Mouse (Mus musculus) thymus, postnatal 36 days (tissue): ENCODE results near the gene Dynlt1c.
"Not testable (repeated sequence)": the region's sequence is repeated elsewhere in the genome, so short reads cannot be mapped to it uniquely, and the experiment has no call there.

Experiments
- DNase-seq, 2 experiments: peaks; one replicate each; pipeline ENCODE4 v3.0.0; 2022; ENCODE audit warnings: mixed read lengths in 2 of 2

Gene Dynlt1c

DNA sequence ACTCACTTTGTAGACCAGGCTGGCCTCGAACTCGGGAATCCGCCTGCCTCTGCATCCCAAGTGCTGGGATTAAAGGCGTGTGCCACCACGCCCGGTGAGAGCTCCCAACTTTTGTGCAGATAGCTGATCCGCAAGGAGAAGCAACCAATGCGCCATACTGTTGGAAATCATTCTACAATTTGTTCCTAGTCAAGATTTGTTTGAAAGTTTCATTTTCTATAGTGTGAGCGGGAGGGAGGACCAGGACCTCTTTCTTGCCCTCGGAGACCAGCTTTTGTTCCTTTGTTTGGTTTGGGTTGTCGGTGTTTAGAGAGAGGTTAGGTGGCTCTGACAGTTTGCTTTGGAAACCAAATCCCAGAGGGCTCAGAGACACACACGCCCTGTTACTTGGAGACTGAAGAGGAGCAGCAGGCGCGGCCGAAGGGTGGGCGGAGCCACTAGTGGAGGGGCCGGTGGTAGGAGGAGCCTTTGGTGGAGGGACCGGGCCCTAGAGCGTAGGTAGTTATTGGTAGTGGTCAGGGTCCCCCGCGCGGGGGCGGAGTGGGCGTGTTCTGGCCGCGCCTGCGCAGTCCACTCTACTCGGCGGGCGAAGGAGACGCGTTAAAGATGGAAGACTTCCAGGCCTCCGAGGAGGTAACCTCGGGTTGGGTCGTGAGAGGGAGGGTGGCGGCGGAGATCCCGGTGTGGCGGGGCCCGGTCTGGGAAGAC lies at the start of gene Dynlt1c:
TSS of gene Dynlt1c (plus strand) at position 468 of the 708 bp plus-strand sequence.
- DNase-seq = peak; percentile 67 to 73

- DNase-seq = not testable (repeated sequence)
These were observed 47.7 kb upstream of the Dynlt1c start for GRCm38 (mm10) chr17:6553798-6554197.

GRCm38 (mm10) chr17:6554243-6554642 lies 47.2 kb upstream of the Dynlt1c start:
- DNase-seq = not testable (repeated sequence)

- DNase-seq = not testable (repeated sequence)
These were observed 41.9 kb upstream of the Dynlt1c start for GRCm38 (mm10) chr17:6559447-6560133.

- DNase-seq = not testable (repeated sequence)
These were observed 36.6 kb upstream of the Dynlt1c start for GRCm38 (mm10) chr17:6564866-6565265.

- DNase-seq = not testable (repeated sequence)
These were observed 33.6 kb upstream of the Dynlt1c start for GRCm38 (mm10) chr17:6567908-6568307.

GRCm38 (mm10) chr17:6571296-6571695 lies 30.2 kb upstream of the Dynlt1c start:
- not testable (repeated sequence) for DNase-seq

DNA sequence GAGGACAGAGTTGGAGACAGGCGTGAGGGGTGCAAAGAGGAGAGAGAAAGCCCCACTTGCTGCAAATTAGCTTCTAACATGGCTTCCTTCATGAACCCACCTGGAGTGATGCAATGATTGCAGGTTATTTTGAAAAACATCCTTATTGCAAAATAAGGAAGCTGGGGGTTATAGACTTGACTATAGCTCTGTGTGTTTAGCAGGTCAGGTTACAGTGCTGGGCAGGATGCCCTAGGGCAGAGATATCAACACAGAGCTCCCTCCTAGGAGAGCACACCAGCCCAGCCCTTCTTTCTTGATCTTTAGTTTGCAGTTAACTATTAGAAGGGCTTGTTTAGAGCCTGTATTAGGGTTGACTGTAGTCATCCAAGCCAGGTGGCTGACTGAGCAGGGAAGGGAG lies 29.3 kb upstream of the Dynlt1c start:
- DNase-seq = not testable (repeated sequence)

- not testable (repeated sequence) for DNase-seq
These were observed 26.1 kb upstream of the Dynlt1c start for GRCm38 (mm10) chr17:6575376-6575775.

DNA sequence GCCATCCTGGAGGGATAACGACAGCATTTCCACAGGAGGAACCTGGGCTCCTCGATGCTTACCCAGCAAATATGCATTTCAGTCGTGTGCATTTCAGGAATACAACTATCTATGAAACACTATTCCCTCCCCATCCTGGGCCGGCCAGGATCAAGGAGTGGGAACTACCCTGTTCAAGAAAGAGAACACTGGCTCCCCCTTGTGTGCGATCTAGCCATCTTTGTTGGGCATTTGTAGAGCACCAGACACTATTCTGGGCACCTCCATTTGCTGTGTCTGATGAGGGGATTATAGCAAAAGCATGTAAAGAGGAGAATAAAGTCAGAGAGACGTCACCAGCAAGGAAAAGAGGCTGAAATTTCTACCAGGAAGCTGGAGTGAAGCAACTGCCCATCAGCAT lies 12.8 kb upstream of the Dynlt1c start:
- DNase-seq = not testable (repeated sequence)

DNA sequence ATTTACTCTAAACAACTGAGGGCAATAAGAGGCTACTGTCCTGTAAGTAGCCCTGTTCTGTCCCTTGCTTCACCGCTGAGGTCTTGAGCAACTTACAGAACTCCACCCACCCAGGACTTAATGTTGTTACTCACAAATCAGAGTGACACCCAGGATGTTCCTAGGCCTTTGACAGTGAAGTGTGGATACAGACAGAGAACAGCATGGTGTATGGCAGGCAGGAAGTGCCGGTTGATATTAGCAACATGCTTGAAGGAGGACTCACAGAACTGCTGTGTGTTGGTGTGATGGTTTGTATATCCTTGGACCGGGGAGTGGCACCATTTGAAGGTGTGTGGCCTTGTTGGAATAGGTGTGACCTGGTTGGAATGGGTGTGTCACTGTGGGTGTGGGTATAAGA lies 9.4 kb upstream of the Dynlt1c start:
- DNase-seq = not testable (repeated sequence)

- peak in 1 of 2 experiments; percentile 35 for DNase-seq
These were observed 7.6 kb upstream of the Dynlt1c start for GRCm38 (mm10) chr17:6593896-6594295.

DNA sequence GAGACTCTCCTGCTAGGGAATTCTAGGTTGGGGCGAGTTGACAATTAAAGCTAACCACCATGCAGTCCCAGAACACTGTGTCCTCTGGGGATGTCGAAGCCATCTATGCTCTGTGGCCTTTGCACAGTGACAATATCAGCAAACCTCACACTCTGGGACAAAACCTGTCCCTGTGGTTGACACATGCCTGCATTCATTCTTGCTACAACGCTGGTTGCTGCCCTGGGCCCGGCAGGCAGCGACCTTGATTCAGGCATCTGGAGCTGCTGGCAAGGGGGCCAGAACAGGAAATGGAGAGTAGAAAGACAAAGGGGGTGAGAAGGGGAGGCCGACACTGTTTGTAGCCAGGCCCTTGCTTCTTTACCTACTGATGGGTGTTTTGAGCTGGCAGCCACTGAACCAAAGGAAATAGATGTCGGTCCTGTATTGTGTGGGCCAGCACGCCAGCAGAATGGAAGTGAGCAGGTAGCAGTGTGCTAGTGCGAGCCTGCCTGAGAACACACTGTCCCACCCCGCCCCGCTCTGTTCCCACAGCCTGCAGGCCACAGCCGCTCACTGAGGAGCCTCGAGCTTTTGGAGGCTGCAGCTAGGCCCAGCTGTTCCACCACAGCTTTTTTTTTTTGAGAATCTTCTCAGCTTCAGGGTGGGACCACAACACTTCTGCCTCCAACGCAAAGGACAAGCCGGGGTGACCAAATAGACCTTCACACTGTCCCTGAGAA lies 5.5 kb upstream of the Dynlt1c start:
- peak; percentile 83 to 84 for DNase-seq

GRCm38 (mm10) chr17:6598356-6598755 lies 3.1 kb upstream of the Dynlt1c start:
- peak; percentile 35 to 44 for DNase-seq

GRCm38 (mm10) chr17:6600216-6600911 lies 1.1 kb upstream of the Dynlt1c start:
- not testable (repeated sequence) for DNase-seq

DNA sequence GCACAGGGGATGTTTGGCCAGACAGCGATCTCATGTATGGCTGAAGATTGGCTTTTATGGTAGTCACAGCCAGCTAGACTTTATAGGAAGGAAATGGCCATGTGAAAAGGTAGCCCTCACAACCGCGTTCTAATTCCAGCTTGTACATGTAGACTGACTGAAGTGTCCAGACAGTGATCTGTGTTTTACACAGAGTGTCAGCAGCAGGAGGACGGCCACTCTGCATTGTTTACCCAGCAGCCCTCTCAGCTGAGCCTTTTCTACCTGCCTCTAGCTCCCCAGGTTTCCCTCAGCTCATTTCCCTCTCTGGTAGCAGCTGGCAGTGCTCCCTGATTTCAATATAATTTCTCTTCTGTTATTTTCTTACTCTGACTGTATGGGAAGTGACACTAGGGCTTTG lies 734 bp downstream of the Dynlt1c start:
- not testable (repeated sequence) for DNase-seq

- not testable (repeated sequence) for DNase-seq
These were observed 3.9 kb downstream of the Dynlt1c start for GRCm38 (mm10) chr17:6605347-6605746.

GRCm38 (mm10) chr17:6613524-6613923 lies 12.1 kb downstream of the Dynlt1c start:
- DNase-seq = not testable (repeated sequence)

DNA sequence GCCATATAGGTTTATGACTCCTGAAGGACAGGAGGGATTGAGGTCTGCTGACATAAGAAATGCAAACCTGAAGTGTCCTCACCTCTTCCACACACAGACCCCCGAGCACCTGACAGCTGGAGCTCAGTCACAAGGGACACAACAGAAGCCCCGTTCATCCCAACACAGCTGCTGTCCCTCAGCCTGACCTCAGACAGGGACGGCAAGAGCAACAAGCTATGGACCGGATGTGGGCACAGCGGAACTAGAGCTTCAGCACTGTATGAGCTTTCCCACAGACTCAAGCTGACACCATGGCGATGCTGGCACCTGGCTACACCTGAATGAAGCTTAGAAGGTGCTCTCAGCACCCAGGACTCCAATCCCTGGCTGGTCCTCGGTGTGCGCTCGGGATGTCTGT lies 12.8 kb downstream of the Dynlt1c start:
- peak in 1 of 2 experiments; percentile 42 for DNase-seq

- DNase-seq = not testable (repeated sequence)
These were observed 15.3 kb downstream of the Dynlt1c start for GRCm38 (mm10) chr17:6616731-6617130.

DNA sequence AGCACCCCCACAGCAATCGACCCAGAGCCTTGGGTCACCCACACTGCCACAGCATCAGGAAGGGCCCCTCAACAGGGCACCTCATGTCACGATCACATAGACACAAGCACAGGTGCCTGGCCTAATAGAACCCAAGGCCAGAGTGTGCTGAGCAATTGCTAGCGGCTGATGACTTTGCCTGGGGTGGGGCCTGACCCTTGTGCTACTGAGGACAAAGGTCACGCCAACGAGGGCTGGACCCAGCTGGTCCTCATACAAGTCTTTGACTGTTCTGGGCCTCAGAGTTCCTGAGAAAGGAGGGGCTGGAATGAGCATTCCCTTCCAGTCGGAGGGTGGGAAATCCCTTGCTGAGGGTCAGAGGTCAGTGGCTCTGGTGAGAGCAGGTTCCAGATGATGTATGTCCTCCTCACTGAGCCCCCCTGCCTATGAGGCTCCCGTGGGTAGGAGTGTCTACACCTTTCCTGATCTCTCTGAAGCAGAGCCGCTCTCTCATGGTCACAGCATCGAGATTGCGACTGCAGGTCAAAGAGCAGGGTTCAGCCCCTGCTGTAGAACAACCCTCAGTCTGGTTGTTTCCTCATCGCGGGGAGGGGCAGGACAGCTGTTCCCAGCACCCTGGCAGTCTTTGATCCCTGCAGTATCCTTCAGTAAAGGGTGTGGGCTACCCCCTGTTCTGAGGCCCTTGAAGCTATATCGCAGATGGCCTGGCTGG lies 16.4 kb downstream of the Dynlt1c start:
- not testable (repeated sequence) for DNase-seq

DNA sequence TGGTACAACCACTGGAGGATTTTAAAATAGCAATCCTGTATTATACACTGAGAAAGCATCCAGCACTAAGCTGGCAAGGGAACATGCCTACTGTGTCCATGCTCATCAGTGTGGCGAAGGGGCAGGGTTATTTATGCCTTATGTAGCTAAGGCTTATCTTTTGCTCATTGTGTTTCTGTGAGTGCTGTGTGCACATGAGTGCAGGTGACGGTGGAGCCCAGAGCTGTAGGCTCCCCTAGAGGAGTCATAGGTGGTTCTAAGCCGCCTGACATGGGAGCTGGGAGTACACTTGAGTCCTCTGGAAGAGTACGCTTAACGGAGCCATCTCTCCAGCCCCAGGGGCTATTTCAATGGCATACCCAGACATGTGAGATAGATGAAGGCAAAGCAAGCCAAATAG lies 17.8 kb downstream of the Dynlt1c start:
- DNase-seq = not testable (repeated sequence)
